Mouse (Mus musculus): ENCODE measurements around the gene Tbata.

Gene Tbata

DNA sequence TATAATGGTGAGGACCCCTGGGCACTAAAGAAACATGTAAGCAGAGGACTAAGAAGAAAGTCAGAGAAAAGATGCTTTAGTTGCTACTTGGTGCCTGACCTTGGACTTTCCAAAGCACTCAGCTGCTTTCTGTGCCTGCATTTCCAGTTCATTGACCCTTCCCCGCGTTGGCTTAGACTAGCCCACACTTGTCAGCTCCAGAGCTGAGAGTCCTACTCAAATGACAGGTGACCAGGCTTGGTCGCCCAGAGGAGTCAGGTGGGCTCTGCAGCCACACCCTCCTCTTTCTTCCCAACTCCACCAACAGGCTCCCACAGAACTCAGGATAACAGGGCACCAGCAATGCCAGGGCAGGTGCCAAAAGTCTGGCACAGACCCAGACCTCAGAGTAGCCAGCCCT lies 9.4 kb upstream of the Tbata start:
- no peak for DNase-seq (ENCODE audit: low read depth, low spot score)

DNA sequence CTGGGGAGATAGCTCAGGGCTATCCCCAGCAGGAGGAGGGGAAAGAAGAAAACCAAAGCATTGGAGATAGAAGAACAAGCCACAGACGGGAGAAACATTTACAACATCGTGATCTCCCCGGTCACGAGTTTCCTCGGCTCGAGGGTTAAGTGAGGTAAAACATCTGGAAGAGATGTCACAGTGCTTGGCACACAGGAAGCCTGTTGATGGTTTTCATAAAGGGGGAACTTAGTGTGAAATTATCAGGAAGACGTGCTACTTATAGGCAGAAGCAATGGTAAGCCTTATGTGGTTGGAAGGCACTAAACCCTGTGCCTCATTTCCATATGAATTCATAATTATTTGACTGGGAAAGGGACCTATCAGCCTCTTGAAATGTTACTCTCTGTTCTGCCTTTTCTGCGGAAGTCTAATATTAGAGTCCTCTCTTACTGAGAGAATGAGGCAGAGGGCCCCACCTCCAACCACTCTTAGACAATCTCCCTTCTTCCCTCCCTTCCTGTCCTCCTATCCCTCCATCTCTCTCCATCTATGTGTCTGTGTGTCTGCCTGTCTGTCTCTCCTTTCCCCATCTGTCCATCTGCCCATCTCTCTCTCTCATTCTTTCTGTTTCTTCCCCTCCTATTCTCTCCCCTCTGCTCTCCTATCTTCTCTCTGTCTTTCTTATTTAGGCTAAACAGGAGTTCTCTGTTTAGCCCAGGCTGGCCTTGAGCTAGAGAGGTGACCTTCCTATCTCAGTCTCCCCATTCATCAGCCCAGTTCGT lies 4.2 kb upstream of the Tbata start:
- peak; percentile 61 for DNase-seq (ENCODE audit: low read depth, low spot score)

DNA sequence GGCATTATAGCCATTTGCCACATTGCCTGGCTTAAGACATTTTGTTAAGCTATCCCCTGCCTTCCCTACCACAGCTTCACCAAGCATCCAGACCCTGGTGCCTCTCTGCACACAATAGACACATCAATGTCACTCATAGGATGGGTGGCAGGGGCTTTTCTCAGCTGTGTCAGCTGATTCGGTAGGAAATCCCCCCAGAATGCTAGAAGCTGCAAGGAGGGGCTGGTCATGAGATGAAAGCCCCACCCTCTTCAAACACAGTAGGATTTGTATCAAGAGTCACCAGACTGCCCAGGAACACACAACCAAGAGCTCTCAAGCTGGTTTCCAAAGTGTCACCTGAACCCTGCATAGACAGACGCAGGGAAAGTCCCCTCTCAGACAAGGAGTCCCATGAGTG lies 3.4 kb upstream of the Tbata start:
- no peak for DNase-seq (ENCODE audit: low read depth, low spot score)

DNA sequence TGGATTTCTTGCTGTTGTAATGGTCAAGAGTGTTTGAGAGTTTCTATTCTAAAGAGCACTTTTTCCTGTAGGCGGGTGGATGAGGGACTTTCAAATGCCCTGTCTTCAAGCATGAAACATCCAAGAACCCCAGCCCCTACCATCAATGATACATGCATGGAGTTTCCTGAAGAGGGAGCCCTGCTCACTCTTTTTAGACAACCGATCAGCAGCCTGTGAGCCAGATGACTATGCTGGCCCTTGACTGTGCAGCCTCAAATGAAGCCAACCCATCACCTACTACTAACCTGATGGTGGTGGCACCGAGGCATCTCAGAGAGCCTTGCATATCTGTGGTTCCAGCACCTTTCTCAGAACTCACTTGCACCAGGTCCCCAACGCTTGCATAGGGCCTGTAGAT lies 742 bp downstream of the Tbata start:
- no peak for DNase-seq (ENCODE audit: low read depth, low spot score)

DNA sequence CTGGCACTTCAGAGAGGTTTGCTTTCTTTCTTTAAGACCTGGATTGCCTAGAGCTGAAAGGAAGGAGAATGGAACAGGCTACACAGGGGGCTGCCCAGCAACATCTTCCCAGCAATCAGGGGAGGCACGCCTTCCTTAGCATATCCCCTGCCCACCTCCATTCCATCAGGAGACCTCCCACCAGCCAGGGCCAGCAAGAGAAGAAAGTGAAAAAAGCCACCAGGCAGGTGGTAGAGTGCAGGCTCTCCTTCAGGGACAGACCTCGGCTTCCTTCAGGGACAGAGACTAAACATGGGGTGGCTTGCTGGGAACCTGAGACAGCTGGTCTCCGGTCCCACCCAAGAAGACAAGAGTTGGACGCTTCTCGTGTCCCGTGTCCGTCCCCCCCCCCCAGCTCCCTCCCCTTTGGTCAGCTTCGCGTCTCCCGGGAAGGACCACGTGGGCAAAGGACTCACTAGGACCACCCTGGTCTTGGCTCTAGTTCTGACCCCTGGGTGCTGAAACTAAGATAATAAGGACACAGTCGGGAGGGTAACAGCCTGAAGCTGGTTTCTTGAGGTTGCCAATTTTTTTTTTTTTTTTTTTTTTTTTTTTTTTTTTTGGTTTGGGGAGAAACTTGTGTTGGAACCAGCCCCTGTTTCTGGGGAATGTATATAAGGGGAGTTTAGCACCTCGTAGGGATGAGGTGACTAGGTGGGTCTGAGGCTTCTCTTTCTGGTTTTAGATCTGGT lies 3.1 kb downstream of the Tbata start:
- DNase-seq (ENCODE audit: low read depth, low spot score): peak; percentile 26

DNA sequence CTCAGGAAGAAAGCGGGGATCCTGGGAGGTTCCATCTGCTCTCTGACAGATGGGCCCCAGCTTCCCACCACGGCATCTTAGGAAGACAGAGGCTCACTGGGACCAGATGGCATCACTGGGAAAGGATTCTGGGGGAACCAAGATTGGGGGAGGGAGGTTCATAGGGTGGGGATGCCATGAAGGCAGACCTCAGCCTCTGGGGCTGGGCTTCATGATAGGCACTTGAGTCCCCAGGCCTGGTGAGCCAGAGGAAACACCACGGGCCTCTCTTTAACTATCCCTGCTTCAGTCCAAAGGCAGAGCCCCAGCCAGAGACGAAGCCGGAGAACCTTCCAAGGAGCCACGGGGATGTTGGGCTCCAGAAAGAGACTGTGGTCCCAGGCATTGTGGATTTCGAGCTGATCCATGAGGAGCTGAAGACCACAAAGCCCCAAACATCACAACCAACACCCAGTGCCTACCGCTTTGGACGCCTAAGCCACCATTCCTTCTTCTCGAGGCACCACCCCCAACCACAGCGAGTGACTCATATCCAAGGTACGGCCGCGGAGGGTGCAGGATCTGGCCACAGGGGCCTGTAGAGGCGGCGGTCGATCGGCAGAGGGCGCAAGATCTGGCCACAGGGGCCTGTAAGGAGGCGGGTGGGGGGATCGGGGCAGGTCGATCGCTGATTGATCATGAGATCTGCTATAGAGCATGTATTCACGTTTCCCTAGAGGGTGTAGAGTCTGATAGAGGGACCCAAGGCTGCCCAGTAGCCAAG lies 3.9 kb downstream of the Tbata start:
- no peak for DNase-seq (ENCODE audit: low read depth, low spot score)

DNA sequence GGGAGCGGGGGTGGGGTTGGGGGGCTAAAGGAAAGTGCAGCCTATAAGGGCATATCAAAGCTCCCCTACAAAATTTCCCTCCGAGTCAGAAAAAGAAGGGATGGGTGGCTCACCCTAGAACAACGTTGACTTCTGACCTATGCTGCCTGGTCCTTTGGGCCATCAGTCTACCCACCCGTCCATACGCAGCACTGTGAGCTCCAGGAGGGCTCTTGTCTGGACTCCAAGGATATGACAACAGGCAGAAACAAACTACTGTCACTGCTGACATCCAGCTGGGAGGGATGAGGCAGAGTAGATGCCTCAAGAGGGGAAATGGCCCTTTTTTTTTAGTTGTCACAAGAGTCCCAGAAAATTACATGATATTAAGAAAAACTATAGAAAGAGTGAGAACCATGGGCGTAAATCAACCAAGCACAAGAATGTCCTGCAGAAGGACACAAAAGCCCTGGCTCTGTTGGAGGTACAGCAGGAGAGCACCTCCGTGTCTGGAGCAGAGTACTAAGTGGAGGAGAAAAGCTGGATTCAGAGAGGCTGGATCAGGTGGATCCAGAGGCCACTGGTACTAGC lies 4.6 kb downstream of the Tbata start:
- no peak for DNase-seq (ENCODE audit: low read depth, low spot score)

DNA sequence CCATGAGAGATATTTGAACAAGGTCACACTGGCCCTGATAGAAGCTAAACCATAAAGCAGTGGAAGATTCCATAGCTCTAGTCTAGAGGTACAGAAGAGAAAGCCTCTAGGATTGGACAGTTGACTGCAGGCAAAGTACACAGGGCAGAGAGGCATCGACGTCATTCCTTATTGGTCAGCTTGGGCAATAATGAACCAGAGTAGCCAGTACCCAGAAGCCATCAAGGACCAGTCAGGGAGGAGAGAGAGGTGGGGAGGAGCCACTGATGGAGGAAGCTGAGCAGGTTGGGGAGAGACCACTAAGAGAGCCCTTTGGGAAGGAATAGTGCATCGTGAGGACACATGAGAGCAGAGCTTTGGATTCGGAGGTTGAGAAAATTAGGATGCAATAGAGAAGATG lies 6.0 kb downstream of the Tbata start:
- DNase-seq (ENCODE audit: low read depth, low spot score): no peak

DNA sequence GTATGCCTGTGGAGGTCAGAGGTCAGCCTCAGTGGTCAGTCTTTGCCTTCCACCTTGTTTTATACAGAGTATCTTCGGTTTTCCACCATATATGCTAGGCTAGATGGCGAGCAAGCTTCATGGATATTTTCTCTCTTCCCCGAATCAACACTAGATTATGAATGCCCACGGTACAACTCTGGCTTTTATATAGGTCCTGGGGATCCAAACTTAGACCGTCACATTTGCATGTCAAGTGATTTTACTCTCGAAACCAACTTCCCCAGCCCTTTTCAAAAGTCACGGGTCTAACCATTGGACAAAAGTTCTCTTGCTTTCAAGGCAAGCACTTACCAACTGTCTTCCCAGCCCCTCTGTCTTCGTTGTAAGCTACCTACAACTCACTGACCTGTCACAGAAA lies 6.9 kb downstream of the Tbata start:
- DNase-seq (ENCODE audit: low read depth, low spot score): no peak

DNA sequence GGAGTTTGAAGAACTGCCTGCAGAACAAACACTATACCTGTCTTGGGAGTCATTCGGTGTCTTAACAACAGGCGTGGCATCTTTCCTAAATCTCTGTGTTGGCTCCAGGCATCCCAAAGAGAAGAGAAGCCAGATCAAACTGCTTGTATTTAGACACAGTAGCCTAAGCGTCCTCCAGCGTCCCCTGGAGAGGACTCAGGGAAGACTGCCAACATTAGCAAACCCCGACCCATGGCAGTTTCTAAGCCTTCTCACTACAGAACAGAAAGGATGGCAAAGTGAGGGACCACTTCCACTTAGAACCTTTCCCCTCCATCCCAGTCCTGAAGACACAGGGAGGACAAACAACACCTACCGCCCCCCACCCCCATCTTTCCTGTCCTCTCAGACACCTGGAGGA lies 8.2 kb downstream of the Tbata start:
- no peak for DNase-seq (ENCODE audit: low read depth, low spot score)

DNA sequence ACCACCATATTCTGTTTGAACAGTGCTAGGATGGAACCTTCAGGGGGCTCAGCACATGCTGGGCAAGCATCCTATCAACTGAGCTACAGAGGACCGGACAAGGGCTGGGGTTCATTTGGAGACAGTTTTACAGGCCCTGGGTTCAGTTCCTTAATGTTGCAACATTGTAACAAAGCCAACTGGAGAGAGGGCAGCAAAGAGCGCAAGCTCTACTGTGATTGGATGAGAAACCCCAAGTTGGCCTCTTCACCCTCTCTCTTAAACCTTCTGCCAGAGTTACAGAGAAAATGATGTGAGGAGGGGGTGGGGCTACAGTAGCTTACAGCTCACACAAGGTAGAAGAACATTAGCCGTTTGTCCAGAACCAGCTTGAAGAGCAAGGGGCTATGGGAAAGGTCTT lies 15.2 kb downstream of the Tbata start:
- no peak for DNase-seq (ENCODE audit: low read depth, low spot score)

DNA sequence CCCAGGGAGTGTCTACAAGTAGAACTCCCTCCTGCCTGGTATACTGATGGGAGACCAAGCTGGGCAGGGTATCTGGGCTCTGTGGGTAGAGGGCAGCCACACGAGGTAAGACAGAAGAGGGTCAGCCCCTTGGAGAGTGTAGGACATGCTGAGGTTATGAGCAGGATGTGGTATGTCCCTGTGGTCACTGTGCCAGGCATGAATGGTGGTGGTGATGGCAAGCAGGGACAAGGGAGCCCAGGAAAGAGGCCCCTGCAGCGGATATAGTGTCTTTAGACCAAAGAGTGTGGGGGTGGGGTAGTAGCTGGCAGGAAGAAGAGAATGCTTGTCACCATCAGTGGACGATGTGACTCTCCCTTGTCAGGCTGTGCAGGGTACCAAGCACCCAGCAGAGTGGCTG lies 16.3 kb downstream of the Tbata start:
- DNase-seq (ENCODE audit: low read depth, low spot score): no peak

DNA sequence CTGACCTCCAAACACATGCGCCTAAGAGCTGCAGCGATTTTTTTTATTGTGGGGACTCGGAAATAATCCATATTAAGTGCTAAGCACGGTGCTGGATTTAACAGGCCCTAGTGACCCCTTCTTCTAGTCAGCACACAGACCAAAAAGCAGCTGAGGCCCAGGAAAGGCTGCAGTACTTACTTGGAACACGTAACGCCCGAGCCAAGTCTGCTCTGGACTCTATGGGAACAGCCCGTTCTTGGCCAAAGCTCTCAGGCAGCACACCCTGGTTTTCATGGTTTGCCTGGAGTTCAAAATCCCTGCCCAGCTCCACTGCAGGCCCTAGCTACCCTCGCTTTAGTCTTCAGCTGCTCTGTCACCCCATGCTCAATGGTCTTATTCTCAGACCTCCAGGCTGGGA lies 22.9 kb downstream of the Tbata start:
- peak; percentile 82 for DNase-seq (ENCODE audit: low read depth, low spot score)

DNA sequence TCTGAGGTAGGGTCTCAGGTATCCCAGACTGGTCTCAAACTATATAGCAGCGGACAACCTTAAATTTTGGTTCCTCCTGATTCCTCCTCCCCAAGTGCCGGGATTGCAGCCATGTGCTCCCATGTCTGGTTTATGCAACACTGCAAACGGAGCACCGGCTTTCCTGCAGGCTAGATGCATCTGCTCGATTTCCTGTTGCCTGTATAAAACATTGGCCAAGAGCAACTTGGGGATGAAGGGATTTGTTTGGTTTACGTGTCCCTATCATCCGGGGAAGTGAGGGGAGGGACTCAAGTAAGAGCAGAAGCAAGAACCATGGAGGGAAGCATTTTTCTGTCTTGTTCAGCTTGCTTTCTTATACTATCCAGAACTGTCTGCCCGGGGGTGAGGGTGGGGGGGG lies 23.5 kb downstream of the Tbata start:
- DNase-seq (ENCODE audit: low read depth, low spot score): no peak

DNA sequence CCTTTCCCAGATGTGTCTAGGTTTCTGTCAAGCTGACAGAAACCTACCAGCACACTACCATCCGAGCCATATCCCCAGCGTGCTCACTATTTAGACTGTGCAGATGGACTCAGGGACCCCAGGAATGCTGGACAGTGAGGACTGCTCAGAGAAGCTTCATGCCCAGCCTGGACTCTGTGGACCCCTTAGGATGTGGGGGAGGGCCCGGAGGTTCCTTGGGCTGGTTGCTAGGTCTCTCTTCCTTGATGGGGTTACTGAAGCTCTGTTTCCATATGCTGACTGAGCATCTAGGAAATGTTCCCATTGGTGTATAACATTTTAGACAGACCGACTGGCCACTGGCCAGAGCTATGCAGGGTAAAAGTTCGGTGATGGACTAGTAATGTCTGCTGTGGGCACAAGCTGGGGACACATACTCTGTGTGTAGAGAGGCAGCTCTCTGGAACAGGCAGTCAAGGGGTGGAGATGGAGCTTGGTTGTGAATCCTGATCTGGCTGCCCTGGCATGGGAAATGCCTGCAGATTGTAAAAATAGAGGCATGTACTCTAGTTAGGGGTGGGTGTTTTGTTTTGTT lies 24.1 kb downstream of the Tbata start:
- no peak for DNase-seq (ENCODE audit: low read depth, low spot score)

DNA sequence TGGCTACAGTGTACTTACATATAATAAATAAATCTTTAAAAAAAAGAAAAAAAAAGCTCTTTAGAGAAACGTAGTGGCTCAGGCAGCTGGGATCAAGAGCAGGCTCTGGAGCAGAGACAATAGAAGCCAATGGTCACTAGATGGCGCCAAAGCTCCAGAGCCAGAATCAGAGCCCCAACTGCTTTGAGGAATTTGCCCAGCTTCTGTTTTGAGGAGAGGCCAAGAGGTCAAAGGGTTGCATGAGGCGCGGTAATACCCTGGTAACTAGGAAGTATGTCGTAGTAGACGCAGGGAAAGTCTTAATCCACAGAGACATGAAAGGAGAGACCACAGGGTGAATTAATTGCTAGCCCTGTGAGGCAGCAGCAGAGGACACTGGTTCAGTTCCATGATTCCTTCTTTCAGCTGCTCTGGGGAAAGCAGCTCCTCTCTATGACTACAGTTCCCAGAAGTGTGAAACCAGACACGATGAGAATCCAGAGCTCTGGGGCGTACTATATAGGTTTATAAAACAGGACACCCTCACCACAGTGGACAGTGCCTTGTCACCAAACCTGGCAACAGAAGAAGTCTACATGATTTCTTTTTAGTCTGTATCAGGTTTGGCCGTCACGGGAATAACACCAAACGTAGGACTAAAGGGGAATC lies 27.9 kb downstream of the Tbata start:
- peak; percentile 70 for DNase-seq (ENCODE audit: low read depth, low spot score)

DNA sequence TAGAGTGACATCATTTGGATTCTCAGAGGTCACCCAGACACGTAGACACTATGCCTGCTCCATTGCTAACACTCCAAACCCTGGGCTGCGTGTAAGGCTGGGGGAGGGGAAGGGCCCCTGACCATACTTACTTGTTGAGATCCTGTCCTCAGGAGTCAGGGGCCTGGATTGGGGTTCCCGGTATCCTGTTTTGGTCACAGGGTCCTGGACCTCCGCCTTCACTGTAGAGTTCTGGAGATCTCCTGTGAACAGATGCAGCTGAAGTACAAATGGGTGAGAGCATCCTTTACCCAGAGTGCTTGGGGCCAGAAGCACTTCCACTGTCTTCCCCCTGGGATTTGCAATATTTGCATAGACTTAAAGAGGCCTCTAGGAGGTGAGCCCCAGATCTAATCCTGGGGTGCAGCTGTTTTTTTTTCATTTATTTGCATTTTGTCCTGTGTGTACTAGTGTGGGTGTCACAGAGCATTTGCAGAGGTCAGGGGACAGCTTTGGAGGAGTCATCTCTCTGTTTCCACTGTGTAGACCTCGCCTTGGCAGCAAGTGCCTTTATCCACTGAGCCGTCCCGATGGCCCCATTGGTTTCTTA lies 28.6 kb downstream of the Tbata start:
- DNase-seq (ENCODE audit: low read depth, low spot score): no peak

DNA sequence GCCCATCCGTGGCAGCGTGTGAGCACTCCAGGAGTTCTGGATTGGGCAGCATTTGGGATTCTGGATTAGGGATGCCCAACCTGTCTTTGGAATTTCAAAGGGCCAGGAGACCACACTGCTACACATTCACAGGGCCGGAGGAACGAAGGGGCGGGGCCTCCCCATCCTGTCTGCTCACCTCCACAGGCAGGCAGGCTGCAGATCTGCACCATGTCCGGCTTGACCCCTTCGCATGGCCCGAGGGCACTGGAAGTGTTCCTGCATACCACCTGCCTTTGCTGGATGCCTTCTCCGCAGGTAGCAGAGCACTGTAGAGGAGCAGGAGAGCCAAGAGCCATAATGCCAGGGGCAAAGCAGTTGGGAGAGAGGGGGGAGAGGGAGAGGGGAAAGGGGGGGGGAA lies 29.2 kb downstream of the Tbata start:
- DNase-seq (ENCODE audit: low read depth, low spot score): no peak

DNA sequence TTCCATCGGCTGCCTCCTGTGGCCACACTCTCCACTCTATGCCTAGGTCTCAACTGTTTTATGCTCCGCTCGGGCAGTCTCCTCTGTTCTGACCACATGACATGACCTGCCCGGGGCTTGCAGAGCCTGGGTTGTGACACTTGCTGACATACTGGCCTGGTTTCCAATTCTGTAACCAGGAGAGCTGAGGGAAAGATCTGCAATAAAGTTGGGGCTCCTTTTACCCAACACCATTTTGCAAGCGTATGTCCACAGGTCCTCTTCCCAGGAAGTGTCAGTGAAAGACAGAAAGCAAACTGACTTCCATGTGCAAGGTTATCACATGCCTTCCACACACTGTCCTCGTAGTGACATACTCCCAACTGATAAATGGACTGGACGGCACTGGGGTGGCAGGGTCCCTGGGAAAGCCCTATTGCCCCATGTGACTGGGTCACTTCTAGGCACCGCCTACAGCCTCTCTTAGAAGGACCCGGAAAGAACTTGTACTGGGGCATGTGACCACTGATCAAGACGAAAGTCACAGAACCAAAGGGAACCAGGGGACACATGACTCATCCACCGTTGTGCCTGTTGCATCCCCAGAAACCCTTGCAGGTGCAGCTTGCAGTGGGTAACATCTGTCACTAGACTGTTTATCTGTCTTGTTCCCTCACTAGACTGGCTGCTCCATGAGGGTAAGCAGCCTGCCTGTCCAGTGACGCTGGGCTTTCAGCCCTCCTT lies 30.0 kb downstream of the Tbata start:
- DNase-seq (ENCODE audit: low read depth, low spot score): no peak

DNA sequence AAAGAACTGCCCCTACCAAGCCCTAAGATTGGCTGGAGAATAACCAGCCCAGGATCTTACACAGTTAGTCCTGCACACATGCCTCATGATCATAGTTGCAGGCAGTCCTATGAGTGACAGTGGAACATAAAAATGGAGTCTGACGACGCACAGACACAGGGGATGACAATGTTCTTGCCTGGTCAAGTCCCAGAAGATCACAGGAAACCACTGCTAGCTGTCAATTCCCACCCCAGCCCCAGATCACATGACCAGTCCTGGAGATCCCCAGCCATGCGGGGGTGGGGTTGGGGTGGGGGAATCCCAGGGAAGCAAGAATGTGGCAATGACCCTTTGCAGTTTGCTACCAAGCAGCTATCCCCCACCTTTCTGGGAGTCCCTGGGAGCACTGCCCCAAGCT lies 32.2 kb downstream of the Tbata start:
- no peak for DNase-seq (ENCODE audit: low read depth, low spot score)
